Mouse (Mus musculus) embryonic fibroblast, embryonic 13.5 days (primary cell): ENCODE measurements around the gene Ror2. TPM values are rescaled to one million over a fixed set of nuclear protein-coding genes. Genes with fewer than 3 reads are reported as not detected.

Experiments
- H3K27ac ChIP-seq: 2 replicates; pipeline ENCODE4 v1.5.1; 2012; ENCODE audit warnings: low read length, control low read depth, inconsistent platforms; ENCODE audit not compliant: insufficient read depth
- H3K4me1 ChIP-seq: 2 replicates; pipeline ENCODE4 v1.6.1; 2011; ENCODE audit warnings: low read length; ENCODE audit not compliant: control insufficient read depth, insufficient read depth
- H3K4me3 ChIP-seq: 2 replicates; pipeline ENCODE4 v1.5.1; 2011; ENCODE audit warnings: mild to moderate bottlenecking, control low read depth, low read length; ENCODE audit not compliant: insufficient read depth
- CTCF ChIP-seq: IDR thresholded peaks from 2 replicates; pipeline ENCODE4 v1.5.1; 2011; ENCODE audit warnings: mild to moderate bottlenecking, control low read depth, low read length, moderate library complexity, borderline replicate concordance; ENCODE audit not compliant: insufficient read depth
- POLR2A ChIP-seq: IDR thresholded peaks from 2 replicates; pipeline ENCODE4 v1.6.1; 2011; ENCODE audit warnings: low read depth, mild to moderate bottlenecking, control low read depth, low read length, moderate library complexity
- polyA plus RNA-seq: library from polyadenylated mRNA; stranded (reverse); fragments of >200 nt; gene quantifications from 2 replicates; pipeline ENCODE4 v1.2.4, GENCODE M21; 2011; ENCODE audit warnings: low read depth; ENCODE audit not compliant: missing spikeins, insufficient read length

The Ror2 gene
- polyA plus RNA-seq, 1 experiment: 27.2 TPM

DNA sequence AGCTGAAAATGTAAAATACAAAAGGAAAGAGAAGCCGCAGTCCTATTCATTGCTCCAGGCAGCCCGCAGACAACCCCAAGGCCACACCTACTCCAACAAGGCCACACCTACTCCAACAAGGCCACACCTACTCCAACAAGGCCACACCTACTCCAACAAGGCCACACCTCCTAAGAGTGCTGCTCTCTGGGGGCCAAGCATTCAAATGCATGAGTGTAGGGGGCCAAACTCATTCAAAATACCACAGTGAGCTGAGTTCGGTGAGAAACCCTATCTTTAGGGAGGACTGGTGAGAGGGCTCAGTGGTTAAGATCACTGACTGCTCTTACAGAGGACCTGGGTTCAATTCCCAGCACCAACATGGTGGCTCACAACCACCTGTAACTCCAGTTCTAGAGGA, 60.0 kb downstream of the Ror2 start:
- no peak for TF ChIP-seq POLR2A
- no peak for TF ChIP-seq CTCF
- Histone ChIP-seq H3K27ac (no peak overlapping the region), H3K4me1 (peaks cover 13% of the 10 kb centered on the region), H3K4me3 (no peak overlapping the region)

DNA sequence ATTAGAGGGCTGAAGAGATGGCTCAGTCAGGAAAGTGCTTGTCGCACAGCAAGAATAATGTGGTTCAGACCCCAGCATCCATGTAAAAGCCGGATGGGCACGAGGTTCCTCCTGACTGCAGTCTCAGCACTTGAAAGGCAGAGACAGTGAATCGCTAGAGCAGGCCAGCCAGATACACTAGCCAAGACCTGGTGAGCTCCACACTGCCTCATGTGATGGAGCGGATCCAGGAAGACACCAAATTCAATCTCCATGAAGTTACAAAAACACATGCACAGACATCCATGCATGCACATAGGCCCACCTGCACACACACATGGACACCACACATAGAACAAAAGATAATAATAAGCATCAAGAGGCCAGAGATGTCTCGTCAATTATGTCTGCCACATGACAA, 64.7 kb downstream of the Ror2 start:
- TF ChIP-seq POLR2A (no peak), CTCF (no peak)
- H3K4me1 ChIP-seq: peaks cover 4% of the 10 kb centered on the region; the same call in 1 of the 2 replicates

DNA sequence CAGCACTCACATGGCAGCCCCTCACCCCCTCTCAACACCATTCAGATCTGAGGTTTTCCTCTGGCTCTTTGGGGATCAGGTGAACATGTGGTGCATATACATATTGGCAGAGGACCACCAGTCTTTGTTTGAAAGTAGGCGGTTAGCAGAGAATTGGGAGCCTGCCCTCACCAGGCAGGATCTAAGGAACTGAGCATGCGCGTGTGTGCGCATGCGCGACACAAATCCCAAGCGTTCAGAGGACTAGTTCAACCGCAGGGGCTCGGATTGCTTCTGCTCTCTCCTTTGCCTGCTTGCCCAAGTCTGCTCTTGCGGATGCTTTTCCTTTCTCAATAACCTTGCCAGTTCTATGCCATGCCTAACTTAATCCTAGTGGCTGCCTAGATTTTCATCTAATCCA, 66.0 kb downstream of the Ror2 start:
- peaks cover 2% of the 10 kb centered on the region; the same call in 1 of the 2 replicates for H3K4me1 ChIP-seq
- H3K4me3 ChIP-seq: no peak overlapping the region
- TF ChIP-seq CTCF (no peak), POLR2A (no peak)

More for the DNA sequence above, 64.7 kb downstream of the Ror2 start:
- H3K27ac ChIP-seq: no peak overlapping the region
- H3K4me3 ChIP-seq: no peak overlapping the region

DNA sequence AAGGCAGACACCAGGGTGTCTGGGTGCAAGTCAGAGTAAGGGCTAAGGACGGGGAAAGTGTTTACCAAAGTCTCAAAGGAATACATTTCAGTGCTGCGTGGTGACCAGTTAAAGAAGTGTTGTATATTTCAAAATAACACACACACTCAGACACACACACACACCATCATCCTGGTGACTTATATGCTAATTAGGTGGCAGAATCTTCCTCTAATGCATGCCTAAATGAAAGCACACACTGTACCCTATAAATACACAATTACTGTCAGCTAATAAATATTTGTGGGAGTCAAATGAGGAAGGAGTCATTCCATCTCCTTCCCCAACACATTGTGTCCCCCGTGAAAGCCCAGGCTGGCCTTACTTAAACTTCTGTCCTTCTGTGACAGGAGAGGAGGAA, 66.5 kb downstream of the Ror2 start:
- TF ChIP-seq CTCF: no peak
- TF ChIP-seq POLR2A: no peak
- H3K4me3 ChIP-seq: no peak overlapping the region

More for the DNA sequence above, 66.0 kb downstream of the Ror2 start:
- H3K27ac ChIP-seq: no peak overlapping the region

DNA sequence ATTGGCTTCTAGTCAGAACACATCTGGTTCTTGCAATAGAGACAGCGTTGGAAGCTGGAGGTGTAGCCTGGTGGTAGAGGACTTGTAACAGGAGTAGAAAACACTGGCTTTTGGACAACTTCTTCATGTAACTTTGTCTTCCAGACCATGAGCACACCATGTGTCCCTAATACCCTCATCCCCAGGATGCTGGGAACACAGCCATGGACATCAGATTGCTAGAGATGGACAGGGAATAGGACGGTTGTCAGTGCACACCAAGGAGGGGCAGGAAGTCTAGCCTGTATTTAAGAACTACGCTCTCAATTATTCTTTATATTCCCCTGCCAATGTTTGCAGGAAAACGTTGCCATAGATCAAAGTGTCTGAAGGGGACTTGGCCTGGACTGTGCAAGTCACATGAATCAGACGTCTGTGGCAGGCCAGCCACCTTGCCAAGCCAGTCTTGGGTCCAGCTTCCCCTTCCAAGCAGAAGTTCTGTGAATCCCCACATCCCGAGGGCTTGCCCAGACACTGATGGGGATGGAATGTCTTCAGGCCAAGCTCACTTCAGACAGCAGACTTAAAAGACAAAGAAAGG, 68.4 kb downstream of the Ror2 start:
- peak overlapping the region; percentile 55 for H3K27ac ChIP-seq

More for the DNA sequence above, 66.5 kb downstream of the Ror2 start:
- Histone ChIP-seq H3K4me1 (peaks cover 2% of the 10 kb centered on the region; the same call in 1 of the 2 replicates), H3K27ac (no peak overlapping the region)

DNA sequence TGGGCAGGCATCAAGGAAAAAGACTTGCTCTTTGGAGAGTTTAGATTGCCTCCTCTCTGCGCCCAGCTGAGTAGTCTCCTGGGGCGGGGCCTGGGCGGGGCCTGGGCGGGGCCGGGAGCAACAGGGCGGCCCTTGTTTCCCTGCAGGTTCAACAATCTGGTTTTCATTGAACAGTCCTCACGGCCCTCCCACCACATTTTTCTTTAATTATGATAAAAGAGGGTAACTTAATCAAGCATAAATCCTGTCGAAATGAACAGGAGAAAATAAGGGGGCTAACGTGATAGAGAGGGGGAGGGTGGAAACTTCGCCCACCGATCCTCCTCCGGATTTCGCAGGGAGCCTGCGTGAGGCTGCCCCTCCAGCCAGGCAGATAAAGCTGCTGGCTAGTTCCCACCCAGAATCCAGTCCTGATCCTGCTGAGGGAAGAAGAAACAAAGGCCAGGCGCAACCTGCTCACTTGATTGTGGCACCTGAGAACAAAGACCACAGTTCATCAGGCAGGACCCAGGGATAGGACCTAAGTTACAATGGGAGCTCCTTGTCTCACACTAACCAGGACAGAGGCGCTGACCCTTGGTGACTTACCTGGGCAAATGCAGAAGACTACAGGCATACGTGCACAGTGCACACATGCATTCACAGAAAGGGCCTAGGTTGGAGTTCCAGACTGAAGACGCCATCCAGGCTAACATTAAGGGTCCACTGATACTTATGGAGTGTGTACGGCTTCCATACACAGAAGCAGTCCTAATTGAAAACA, 73.8 kb downstream of the Ror2 start:
- Histone ChIP-seq H3K4me3 (no peak overlapping the region), H3K4me1 (peaks cover 11% of the 10 kb centered on the region), H3K27ac (no peak overlapping the region)
- TF ChIP-seq POLR2A: peak; percentile 33; the same call in 1 of the 2 replicates
- no peak for TF ChIP-seq CTCF

More for the DNA sequence above, 68.4 kb downstream of the Ror2 start:
- H3K4me1 ChIP-seq: peaks cover 3% of the 10 kb centered on the region; the same call in 1 of the 2 replicates
- H3K4me3 ChIP-seq: no peak overlapping the region
- TF ChIP-seq POLR2A (no peak), CTCF (no peak)

DNA sequence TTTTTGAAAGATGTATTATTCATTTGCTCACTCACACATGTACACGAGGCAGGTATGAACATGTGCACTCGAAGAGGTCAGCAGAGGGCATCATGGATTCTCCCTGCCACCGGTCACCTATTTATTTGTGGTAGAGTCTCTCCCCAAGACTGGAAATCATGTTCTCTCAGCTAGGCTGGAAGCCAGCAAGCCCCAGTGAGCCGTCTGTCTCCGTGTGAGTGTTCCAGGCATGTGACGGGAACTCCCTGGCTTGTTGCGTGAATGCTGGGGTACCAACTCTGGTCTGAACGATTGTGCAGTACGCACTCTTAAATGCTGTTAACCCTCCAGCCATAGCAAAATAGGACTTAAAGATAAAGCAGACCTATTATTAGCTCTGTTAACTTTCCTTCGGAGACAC, 77.4 kb downstream of the Ror2 start:
- Histone ChIP-seq H3K27ac (no peak overlapping the region), H3K4me1 (peaks cover 23% of the 10 kb centered on the region), H3K4me3 (no peak overlapping the region)
- TF ChIP-seq CTCF (no peak), POLR2A (no peak)

DNA sequence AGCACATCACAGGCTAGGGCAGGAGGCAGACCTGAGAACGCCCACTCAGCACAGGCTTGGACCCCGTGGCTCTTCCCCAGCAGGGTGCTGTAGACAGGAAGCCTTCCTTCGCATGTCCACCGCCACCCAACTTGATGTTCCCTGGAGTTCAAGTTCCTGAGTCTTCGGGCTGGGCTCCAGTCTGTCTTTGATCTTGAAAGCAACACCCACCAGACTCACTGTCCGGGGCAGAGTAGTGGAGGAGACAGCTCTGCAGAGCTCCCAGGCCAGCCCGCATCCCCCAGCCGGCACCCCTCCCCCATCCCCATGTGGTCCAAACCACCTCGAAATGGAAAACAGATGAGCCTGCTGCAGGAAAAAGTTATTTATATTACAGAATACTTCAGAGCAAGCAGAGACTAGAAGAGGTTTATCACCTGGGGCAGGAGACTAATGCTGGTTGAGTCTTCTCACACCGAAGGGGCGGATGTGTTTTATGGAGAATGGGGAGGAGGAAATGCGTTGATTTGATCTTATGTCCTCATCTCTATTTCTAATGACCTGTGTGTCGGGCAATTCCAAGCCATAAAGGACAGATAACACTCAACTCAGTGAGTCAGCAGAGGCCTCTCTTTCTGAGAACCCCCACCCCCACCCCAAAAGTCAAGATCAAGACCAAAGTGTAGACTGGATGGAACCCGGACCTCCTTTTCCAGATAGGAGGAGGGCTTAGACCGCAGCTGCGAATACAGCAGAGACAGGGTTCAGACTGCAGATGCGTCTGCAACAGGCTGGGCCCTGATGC, 80.6 kb downstream of the Ror2 start:
- TF ChIP-seq CTCF (no peak), POLR2A (no peak)
- H3K4me1 ChIP-seq: peaks cover 21% of the 10 kb centered on the region
- no peak overlapping the region for H3K4me3 ChIP-seq
- peak overlapping the region; percentile 64 for H3K27ac ChIP-seq

DNA sequence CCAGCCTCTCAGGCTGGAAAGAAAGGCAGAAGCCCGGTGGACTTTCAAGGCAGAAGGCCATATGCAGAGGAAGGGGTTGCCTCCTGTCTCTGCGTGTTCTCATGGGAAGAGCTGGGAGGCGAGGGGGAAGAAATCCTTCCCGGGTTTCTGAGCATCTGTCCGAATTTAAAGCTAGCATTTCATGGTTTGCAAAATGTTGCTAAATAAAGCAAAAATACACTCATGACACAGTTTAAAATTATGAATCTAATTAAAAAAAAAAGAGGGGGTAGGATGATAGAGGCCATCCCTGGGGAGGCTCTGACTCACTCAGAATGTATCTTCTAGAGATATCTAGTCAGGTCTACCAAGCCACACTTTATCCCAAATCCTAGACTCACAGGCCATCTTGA, 83.5 kb downstream of the Ror2 start:
- H3K4me3 ChIP-seq: no peak overlapping the region
- H3K4me1 ChIP-seq: peaks cover 21% of the 10 kb centered on the region
- TF ChIP-seq CTCF (no peak), POLR2A (no peak)

More for the DNA sequence above, 83.5 kb downstream of the Ror2 start:
- H3K27ac ChIP-seq: peak overlapping the region; percentile 88
